ENCODE assay signal across 11 mouse cellular contexts in genomic region chr10:84772380-84773130, GRCm38 (mm10). TPM values are rescaled to one million over a fixed set of nuclear protein-coding genes. Genes with fewer than 3 reads are reported as not detected.
DNase-seq lines count a peak whose midpoint lies in the region; ATAC-seq lines count a peak whose summit lies in the region.
"Had no signal": no experiment of that assay in that cellular context is flagged by ENCODE, and none has a peak within 500 bp of the region (broad histone marks: within the 10 kb centered on the region; RNA-seq: fewer than 3 reads in every experiment).

No protein-coding gene starts in this region.

- peak; percentile 51; the same call in 1 of the 2 replicates for ATAC-seq in hindbrain, embryonic 15.5 days (ENCODE audit: low FRiP score, low read depth)
- no peak for ATAC-seq in hindbrain, embryonic 14.5 days (ENCODE audit: low FRiP score)
- no peak for ATAC-seq in kidney, embryonic 16.5 days (ENCODE audit: low FRiP score, low TSS enrichment)
- no peak for ATAC-seq in liver, embryonic 11.5 days (replicated peaks; ENCODE audit: low FRiP score)
- ATAC-seq: midbrain, embryonic 15.5 days had no signal

- H3K36me3 ChIP-seq in hindbrain, embryonic 15.5 days = no peaks in the 10 kb centered on the region
- no peaks in the 10 kb centered on the region; the same call in 1 of the 2 replicates for H3K36me3 ChIP-seq in hindbrain, embryonic 14.5 days (replicated peaks; ENCODE audit: control insufficient read depth, insufficient read depth)
- no peaks in the 10 kb centered on the region for H3K36me3 ChIP-seq in kidney, embryonic 16.5 days (ENCODE audit: insufficient read depth, low read length)
- H3K36me3 ChIP-seq in liver, embryonic 11.5 days (ENCODE audit: control insufficient read depth, insufficient read depth, low read length) = no peaks in the 10 kb centered on the region
- H3K36me3 ChIP-seq: midbrain, embryonic 15.5 days had no signal

- no peak for DNase-seq in hindbrain, embryonic 14.5 days (ENCODE audit: low spot score)
- peak; percentile 69 for DNase-seq in cerebellum, adult 11-12 months
- peak; percentile 45 for DNase-seq in heart, adult 8-10 months (ENCODE audit: low spot score)
- peak; percentile 49 to 69 for DNase-seq in right cerebral cortex, postnatal 10 days (ENCODE audit: low spot score in 2 of 2)
- no peak for DNase-seq in liver, embryonic 11.5 days (ENCODE audit: low spot score)
- DNase-seq: lung, adult 2 months; thymus, adult 18-20 months had no signal

- 63% methylated on average over 4 of the region's 4 CpGs for WGBS in hindbrain, embryonic 15.5 days
- 59% methylated on average over 4 of the region's 4 CpGs for WGBS in hindbrain, embryonic 14.5 days
- 87% methylated on average over 4 of the region's 4 CpGs for WGBS in kidney, embryonic 16.5 days
- WGBS in liver, embryonic 11.5 days = 74% methylated on average over 4 of the region's 4 CpGs

- no peak overlapping the region for H3K27ac ChIP-seq in hindbrain, embryonic 15.5 days (replicated peaks)
- H3K27ac ChIP-seq in hindbrain, embryonic 14.5 days = no peak overlapping the region
- no peak overlapping the region for H3K27ac ChIP-seq in kidney, embryonic 16.5 days (ENCODE audit: low read length)
- no peak overlapping the region for H3K27ac ChIP-seq in liver, embryonic 11.5 days (ENCODE audit: low read depth, low read length)
- H3K27ac ChIP-seq: midbrain, embryonic 15.5 days had no signal

- no peak overlapping the region for H3K4me3 ChIP-seq in hindbrain, embryonic 15.5 days
- H3K4me3 ChIP-seq in hindbrain, embryonic 14.5 days (replicated peaks; ENCODE audit: low read length) = no peak overlapping the region
- no peak overlapping the region for H3K4me3 ChIP-seq in kidney, embryonic 16.5 days (ENCODE audit: low read length)
- H3K4me3 ChIP-seq in liver, embryonic 11.5 days (ENCODE audit: low read depth, low read length) = no peak overlapping the region
- H3K4me3 ChIP-seq: midbrain, embryonic 15.5 days had no signal

- no peaks in the 10 kb centered on the region for H3K9me3 ChIP-seq in hindbrain, embryonic 15.5 days
- no peaks in the 10 kb centered on the region for H3K9me3 ChIP-seq in hindbrain, embryonic 14.5 days (ENCODE audit: control insufficient read depth, low read length)
- no peaks in the 10 kb centered on the region for H3K9me3 ChIP-seq in kidney, embryonic 16.5 days (ENCODE audit: low read length)
- H3K9me3 ChIP-seq in liver, embryonic 11.5 days (ENCODE audit: control insufficient read depth, low read length) = no peaks in the 10 kb centered on the region
- H3K9me3 ChIP-seq: midbrain, embryonic 15.5 days had no signal

- no peak overlapping the region for H3K4me2 ChIP-seq in hindbrain, embryonic 15.5 days
- H3K4me2 ChIP-seq in hindbrain, embryonic 14.5 days (replicated peaks) = no peak overlapping the region
- no peak overlapping the region for H3K4me2 ChIP-seq in kidney, embryonic 16.5 days (replicated peaks; ENCODE audit: low read depth, low read length)
- H3K4me2 ChIP-seq in liver, embryonic 11.5 days = no peak overlapping the region
- H3K4me2 ChIP-seq: midbrain, embryonic 15.5 days had no signal

- peaks cover 14% of the 10 kb centered on the region for H3K4me1 ChIP-seq in hindbrain, embryonic 15.5 days (replicated peaks)
- 0 out of 2 replicates have a peak, but pooled peaks cover 8% of the 10 kb centered on the region for H3K4me1 ChIP-seq in hindbrain, embryonic 14.5 days (replicated peaks; ENCODE audit: control insufficient read depth, insufficient read depth, low read length)
- H3K4me1 ChIP-seq in kidney, embryonic 16.5 days (ENCODE audit: insufficient read depth, low read length) = no peaks in the 10 kb centered on the region
- no peaks in the 10 kb centered on the region for H3K4me1 ChIP-seq in liver, embryonic 11.5 days (replicated peaks; ENCODE audit: control insufficient read depth, insufficient read depth, low read length)

- no peak overlapping the region for H3K9ac ChIP-seq in hindbrain, embryonic 15.5 days
- no peak overlapping the region for H3K9ac ChIP-seq in hindbrain, embryonic 14.5 days
- no peak overlapping the region for H3K9ac ChIP-seq in kidney, embryonic 16.5 days (replicated peaks; ENCODE audit: low read length)
- H3K9ac ChIP-seq in liver, embryonic 11.5 days (ENCODE audit: low read depth, low read length) = no peak overlapping the region
- H3K9ac ChIP-seq: midbrain, embryonic 15.5 days had no signal

- H3K27me3 ChIP-seq in hindbrain, embryonic 15.5 days = no peaks in the 10 kb centered on the region
- H3K27me3 ChIP-seq in hindbrain, embryonic 14.5 days (ENCODE audit: control insufficient read depth, insufficient read depth, low read length) = no peaks in the 10 kb centered on the region
- H3K27me3 ChIP-seq in kidney, embryonic 16.5 days (ENCODE audit: insufficient read depth, low read length) = no peaks in the 10 kb centered on the region
- H3K27me3 ChIP-seq in liver, embryonic 11.5 days (replicated peaks; ENCODE audit: control insufficient read depth, insufficient read depth, low read length) = no peaks in the 10 kb centered on the region; the same call in 1 of the 2 replicates
- H3K27me3 ChIP-seq: midbrain, embryonic 15.5 days had no signal

RNA-seq across cellular contexts. Expression of gene Rfx4, which starts 16.7 kb away (rescaled TPM):
- polyA plus RNA-seq in hindbrain, embryonic 15.5 days (2015; fragmentation: Nextera tagmentation; extraction: Ambion mirVana) = 18.0 and 23.7 TPM in 2 replicates
- 23.0 and 25.1 TPM in 2 replicates for polyA plus RNA-seq in hindbrain, embryonic 14.5 days (2014; fragmentation: Nextera tagmentation; extraction: Ambion mirVana)
- total RNA-seq in heart, adult 8-10 months (2022) = not detected
- polyA plus RNA-seq in kidney, embryonic 16.5 days (2015; fragmentation: Nextera tagmentation; extraction: Ambion mirVana) = 0.20 and 0.33 TPM in 2 replicates
- not detected in 2 replicates for polyA plus RNA-seq in liver, embryonic 11.5 days (2014; fragmentation: Nextera tagmentation; extraction: Ambion mirVana)
- polyA plus RNA-seq: intestine, embryonic 14.5 days had no signal

Comparison
In these comparisons a context has a peak if more than half of its experiments do, and no peak if none do; other contexts are left out.
1. DNase-seq: peak in cerebellum, adult 11-12 months (single experiment), heart, adult 8-10 months (single experiment) and right cerebral cortex, postnatal 10 days (2 of 2); none in hindbrain, embryonic 14.5 days (single experiment) and liver, embryonic 11.5 days (single experiment).
2. RNA of gene Rfx4, which starts 16.7 kb away (polyA plus RNA-seq): 18.0 to 23.7 TPM in hindbrain, embryonic 15.5 days and 23.0 to 25.1 TPM in hindbrain, embryonic 14.5 days; 0.20 to 0.33 TPM in kidney, embryonic 16.5 days and not detected in liver, embryonic 11.5 days; every median in the first group is over 10 times any median in the second.